Mouse (Mus musculus) c-Kit-positive CD71-positive TER-119-positive erythroid progenitor cells, embryonic 14.5 days (primary cell): ENCODE measurements around the gene Cd244a.
A peak's percentile ranks its signal among the peaks of the same experiment; 100 is the strongest.

ENCODE experiments used
- DNase-seq: peaks from one replicate; pipeline ENCODE4 v3.0.0-alpha.2; 2013; ENCODE audit warnings: low spot score

Cd244a gene

DNA sequence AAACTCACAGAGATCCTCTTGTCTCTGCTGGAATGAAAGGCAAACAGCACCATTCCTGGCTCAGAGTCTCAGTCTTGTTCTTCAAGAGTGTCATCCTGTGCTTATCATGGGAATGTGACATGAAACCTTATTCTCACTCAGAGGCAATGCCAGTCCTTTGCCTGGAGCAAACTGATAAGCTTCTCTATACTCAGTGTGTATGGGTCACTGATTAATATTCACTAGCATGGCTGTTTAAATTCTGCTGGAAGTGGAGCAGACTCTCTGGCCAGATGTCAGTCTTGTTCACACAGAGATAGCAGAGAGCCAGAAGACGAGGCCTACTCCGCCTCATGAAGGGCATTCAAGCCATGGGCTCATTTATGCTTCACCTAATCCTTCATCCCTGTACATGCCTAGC, 25.6 kb downstream of the Cd244a start:
- peak; percentile 51 for DNase-seq

DNA sequence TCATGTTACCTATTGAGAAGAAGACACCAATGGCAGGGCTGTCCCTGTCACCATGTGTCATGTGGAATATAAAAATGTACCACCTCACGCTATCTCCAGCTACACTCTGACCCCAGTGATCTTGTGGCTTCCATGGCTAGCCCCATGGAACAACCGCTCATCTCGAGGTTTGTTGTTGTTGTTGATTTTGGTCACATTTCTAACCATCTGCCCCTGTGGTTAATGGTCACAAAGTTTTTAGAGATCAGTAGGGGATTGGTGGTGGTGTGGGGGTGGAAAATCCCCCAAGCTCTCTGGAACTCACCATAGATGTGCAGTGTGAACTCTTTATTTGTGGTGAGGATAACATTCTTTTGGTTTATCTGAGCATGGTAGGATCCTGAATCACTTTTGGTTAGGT, 45.7 kb downstream of the Cd244a start:
- no peak for DNase-seq

DNA sequence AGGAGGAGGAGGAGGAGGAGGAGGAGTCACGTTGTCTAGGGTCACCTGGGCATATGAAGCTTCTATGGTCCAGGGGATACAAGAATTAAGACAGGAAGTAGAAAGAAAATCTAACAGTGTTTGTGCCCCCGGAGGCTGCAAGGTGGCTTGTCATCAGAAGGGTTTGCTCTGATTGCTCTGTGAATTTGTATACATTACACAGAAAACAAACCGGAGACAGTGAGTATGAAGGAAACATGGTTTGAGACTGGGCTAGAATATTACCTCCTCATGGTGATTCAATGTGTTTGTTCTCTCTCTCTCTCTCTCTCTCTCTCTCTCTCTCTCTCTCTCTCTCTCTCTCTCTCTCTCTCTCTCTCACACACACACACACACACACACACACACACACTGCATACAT, 47.7 kb downstream of the Cd244a start:
- DNase-seq: no peak

DNA sequence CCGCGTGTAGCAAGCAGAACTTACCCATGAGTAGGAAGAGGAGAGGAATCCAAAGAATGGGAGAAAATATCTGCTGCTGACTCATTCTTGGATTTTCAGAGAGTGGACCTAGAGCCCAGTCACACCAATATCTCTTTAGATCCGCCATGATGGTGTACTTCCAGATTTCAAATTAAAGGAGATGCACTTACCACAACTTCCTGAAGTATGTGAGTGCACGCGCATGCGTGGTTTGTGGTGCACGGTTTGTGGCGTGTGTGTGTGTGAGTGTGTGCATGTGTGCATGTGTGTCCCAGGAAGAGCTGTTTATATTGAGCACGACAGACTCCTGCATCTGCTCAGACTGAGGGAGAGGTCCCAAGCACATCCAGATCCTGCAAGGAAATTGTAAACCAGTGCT, 48.2 kb downstream of the Cd244a start, which contains the start of gene Ly9:
Ly9 (minus strand) TSS at position 235 of the 400 bp plus-strand sequence.
- DNase-seq: no peak

DNA sequence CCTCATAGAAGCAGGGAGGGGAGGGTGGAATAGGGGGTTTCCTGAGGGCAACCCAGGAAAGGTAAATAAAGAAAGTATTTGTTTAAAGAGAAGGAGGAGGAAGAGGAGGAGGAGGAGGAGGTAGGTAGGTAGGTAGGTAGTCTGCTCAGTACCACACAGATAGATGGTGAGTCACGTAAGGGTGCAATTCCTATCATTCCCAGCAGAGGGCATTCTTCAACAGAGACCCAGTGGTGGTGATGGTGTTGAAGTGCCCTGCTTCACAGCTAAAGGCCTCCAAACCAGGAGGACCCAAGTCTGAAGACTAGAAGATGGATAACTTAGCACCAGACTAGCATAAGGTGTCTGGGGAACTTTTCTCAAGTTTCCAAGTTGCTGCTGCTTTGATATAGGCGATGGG, 51.0 kb downstream of the Cd244a start:
- peak; percentile 45 for DNase-seq

DNA sequence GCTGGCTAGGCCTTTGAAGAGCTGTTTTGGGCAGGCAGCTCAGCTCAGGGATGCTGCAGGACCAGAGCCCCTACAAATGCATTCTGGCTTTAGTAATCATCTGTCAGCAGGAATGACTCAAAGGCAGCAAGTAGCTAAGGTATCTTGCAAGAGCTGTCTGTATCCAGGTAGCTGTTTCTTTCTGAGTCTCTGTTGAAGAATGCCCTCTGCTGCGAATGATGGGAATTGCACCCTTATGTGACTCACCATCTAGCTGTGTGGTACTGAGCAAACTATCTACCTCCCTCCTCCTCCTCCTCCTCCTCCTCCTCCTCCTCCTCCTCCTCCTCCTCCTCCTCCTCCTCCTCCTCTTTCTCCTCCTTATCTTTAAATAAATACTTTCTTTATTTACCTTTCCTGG, 51.8 kb downstream of the Cd244a start:
- DNase-seq: peak; percentile 33

DNA sequence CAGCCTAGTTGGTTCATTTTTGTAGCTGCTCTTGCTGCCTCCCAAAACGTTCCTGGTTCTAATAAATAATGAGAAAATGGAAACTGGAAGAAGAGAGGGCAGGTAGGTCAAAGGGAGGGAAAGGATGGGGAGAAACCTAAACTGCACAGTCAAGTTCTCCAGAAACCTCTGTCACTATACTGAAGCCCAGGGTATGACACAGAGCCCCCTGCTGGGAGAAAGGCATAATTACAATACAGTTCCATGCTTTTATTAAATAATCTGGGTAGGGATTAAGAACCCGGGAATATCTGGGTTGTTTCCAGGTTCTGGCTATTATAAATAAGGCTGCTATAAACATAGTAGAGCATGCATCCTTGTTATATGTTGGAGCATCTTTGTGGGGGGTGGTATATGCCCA, 55.0 kb downstream of the Cd244a start:
- DNase-seq: peak; percentile 19

DNA sequence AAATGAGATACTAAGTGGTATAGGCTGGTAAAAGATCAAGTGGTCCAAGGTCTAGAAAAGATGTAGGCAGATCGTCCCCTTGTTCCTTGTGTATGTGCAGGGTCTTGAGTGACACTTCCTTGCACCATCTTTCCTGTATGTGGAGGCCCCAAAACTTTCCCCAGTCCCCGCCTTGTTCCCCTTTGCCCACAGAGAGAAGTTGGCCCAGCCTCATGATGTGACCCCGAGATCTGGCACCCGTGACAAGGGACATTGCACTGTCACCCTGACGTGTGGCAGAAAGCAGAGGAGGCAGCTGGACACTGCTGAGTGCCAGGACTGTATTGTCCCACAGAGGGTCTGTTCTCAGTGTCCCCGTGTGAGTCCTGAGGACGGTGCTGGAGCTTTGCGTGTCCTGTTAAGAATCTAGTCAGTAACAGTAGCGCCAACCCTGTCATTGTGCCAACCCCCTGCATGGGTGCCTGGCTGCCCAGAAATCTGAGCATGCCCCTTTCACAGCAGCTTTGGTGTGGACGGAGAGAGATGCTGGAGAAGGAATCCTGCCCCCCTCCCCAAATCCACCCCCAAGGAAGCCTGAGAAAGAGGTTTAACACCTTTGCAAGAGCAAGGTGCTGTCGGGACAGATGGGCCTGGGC, 58.0 kb downstream of the Cd244a start:
- DNase-seq: no peak

DNA sequence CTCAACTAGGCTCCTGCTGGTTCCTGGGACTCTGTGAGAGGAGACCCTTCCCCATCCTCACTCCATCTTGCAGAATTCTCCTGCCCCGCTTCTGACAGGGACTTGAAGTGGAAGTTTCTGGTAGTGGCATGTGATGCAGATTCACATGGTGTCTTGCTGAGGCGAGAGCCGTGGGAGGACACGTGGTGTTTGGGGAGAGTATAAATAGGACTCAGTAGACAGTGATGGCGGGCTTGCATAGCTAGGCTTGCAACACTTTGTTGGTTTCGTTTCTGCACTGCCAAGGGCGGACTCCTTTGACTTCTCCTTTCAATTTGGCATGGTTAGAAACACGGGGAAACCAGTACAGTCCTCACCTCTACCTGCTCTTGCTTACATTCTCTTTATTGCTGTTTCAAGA, 60.0 kb downstream of the Cd244a start:
- no peak for DNase-seq

DNA sequence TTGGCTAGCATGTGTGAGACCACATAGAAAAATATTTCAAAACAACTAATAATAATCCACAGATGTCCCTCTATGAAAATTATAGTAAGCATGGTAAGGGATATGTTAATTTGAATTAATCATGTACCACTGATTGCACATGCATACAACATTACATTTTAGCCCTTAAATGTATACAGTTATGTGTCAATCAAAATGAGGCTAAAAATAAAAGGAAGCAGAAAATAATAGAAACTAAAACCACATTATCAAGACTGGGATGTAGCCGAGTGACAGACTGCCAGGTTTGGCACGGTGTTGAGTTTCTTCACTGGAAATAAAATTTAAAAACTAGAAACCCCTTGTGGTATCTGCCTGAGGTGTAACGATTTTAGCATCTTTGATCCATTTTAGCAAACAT, 60.7 kb downstream of the Cd244a start:
- DNase-seq: no peak

DNA sequence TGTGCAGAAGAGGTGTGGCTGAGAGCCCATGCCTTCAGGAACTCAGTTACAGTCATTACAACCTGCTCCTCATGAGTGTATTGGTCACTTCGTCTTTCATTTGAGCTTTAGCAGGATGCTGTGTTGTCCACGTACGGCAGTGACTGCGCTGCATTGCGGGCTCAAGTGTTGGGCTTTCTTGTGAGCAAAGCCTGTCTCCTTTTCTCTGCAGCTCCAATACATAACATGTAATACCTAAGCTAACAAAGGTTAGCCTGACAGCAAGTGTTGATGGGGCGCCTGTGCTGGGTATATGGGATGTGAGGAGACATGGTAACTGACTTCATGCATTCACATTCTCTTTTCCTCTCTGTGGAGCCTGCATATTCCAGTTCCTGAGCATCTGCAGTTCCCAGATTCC, 61.1 kb downstream of the Cd244a start:
- no peak for DNase-seq

DNA sequence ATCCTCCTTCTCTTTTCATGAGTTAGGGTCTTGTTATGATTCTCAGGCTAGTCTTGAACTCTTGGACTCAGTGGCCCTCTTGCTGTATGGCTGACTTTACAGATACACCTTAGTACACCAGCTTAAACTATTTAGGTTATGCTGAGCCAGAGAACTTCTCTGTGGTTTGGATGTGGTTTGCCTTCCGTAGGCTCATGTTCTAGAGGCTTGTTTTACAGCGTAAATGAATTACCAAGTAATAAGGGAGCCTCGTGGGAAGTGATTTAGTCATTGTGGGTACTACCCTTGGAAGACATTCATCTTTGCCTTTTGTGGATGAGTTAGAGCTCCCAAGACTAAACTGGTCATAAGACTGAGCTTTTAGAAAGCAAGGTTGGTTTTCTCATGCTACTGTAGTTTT, 68.8 kb downstream of the Cd244a start:
- no peak for DNase-seq

DNA sequence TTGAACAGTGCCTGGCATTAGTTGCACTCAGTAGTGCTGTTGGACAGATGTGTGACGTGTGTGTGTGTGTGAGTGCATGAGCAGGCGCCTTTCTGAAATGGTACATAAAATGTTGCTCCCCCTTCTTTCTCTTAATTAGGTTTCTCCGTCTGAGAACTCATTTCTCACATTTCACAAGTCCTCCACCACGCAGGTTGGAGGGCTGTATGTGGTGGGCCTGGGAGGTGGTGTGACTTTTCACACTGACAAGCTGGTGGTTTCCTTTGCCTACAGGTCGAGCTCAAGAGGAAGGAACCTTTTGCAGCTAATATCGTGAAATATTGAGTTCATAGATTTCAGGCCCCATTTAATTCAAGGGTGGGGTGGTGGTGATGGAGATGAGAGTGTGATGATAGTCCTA, 70.2 kb downstream of the Cd244a start:
- no peak for DNase-seq

DNA sequence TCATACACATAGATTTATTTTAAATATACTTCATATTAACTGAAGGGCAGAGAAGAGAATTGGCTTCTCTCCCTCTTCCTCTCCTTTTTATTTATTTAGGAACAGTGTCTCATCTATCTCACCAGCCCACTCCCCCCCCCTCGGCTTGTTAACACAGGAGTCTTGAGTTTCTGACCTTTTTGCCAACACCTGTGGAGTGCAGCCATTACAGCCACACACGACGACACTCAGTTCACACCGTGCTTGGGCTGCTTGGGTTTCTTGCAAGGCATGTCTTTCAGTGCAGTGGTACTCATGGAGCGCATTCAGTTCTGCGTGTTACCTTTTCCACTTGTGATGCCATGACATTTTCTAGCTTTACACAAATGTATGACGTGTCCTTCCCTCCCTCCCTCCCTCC, 71.0 kb downstream of the Cd244a start:
- no peak for DNase-seq

DNA sequence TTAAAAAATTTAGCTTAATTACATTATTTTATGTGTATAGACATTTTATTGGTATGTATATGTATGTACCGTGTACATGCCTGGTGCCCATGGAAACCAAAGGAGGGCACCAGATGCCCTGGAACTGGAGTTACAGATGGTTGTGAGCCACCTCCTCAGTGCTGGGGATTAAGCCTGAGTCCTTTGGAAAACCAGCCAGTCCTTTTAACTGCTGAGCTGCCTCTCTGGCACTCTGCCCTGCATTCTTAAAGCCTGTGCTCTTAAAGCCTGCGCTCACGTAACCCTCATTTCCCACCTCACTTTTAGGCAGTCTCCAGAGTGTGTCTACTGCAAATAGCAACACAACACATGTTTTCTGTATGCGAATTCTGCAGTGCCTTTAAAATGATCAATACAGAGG, 71.9 kb downstream of the Cd244a start:
- no peak for DNase-seq

DNA sequence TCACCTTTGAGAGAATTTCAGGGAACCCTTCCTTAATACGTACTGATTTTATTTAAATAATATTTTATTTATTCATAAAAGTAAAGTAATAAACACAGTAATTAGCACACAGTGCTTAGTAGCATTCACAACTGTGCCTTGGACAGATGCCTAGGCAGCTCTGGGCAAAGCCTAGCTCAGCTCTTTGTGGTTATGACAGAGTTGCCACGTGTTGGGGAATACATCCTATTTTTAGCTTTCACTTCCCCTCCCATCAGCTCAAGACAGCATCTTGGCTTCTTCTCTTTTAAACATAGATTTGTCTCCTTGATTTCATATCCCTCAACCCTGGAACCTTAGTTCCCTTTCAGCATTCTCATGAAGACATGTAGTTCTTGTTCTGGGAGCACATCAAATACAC, 72.5 kb downstream of the Cd244a start:
- DNase-seq: no peak

DNA sequence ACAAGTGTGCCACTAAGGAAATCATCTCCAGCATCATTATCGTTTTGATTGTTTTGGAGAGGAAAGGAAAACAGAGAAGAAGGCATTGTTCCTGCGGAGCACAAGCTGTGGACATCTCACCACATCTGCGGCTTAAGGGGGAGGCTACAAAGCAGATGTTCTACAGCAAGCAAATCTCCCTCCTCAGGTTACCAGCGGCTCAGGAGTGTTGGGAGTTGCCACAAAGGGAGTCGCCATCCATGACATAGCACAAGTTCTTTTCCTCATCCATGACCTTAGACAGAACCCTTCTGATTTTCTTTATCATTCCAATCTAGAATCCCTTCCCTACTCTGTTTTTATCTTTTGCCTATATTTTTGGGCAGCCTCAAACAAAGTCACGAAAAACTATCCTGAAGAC, 76.7 kb downstream of the Cd244a start:
- DNase-seq: no peak

DNA sequence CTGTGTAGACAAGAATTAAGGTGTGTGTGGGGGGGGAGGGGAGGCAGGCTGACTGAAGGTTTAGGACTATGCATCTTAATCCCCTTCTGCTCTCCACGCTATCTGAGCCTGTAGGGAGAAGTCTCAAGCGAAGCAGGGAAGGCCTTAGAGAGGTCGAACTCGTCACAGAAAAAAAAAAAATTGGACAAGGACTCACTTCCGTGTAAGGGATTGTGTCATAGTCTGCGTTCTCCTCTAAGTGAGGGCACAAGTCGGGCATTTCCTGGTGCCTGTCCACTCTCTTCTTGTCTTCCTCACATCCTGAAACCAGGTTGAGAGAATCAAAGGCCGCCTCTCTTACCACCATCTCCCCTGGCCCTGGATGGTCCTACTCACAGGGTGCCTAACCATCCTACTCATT, 78.1 kb downstream of the Cd244a start:
- DNase-seq: no peak

DNA sequence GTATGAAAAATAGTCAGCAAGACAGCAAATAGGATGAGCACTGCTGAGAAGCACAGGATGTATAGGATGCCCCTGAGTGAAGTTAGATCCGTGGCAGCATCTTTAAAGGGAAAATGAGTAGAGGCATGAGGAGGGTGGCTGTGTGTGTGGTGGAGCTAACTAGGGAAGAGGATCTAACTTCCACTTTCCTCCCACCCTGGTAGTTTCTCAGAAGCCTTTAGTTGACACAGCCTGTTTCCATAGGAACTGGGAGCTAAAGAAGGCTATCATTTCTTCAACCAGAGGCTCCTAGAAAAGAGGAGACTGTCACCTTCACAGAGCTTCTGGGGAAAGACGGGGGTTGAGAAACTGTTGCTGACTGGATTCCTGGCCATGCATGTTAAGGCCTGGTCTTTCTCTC, 79.7 kb downstream of the Cd244a start:
- no peak for DNase-seq

DNA sequence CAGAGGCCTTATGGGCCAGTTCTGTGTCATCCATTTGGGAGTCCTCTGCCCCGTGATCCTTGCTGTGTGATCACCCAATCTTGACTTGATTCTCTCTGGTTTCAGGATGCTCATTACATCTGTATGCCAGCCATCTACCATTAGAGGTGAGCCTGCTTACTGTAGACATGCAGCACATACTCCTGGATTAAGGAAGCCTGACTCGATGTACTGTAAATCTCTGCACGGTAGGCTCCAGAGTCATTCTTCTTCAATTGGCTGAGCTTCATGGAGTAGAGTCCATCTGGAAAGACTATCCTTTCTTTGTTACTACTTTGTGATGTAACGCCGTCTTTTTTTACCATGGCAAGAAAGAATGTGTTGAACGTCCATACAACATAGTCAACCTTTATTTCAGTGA, 81.8 kb downstream of the Cd244a start:
- no peak for DNase-seq

DNA sequence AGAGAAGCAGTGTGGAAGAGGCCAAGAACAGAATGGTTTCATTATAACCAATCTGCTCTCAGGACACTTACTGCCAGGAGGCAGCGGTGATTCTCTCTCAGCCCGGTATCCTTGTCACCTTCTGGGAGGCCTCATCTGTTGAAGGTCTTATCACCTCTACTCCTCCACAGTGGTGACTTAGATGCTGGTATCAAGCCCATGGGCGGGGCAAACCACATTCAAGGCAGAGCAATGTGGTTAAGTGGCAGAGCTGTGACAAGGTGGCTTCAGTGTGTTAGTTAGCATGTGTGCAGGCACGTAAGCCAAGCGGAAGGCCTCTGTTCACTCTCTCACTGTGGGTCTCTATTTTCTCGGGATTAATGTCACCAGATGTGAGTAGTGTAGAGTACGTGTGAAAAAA, 84.6 kb downstream of the Cd244a start:
- DNase-seq: peak; percentile 70

DNA sequence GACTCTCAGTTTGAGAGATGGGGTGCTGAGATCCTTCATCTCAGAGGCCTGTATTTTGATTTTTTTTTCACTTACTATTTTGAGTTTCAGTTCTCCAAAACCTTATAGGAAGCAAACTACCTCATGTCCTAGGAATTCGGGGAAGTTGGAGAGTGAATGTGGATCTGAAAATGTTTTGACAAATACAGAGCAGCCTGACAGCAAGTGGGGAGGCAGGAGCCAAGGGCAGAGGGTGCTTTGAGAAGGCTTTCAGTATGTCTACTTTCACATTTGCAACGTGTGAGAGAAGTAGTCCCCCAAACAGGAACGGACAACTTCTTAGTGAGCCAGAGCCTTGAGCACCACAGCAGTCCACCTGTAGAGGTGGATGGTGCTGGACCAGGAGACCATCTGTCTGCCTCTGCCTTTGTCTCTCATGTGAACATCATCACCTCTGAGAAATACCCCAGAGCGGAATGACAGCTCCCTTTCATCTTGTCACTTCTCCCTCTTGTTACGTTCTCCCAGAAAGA, 87.5 kb downstream of the Cd244a start:
- no peak for DNase-seq

DNA sequence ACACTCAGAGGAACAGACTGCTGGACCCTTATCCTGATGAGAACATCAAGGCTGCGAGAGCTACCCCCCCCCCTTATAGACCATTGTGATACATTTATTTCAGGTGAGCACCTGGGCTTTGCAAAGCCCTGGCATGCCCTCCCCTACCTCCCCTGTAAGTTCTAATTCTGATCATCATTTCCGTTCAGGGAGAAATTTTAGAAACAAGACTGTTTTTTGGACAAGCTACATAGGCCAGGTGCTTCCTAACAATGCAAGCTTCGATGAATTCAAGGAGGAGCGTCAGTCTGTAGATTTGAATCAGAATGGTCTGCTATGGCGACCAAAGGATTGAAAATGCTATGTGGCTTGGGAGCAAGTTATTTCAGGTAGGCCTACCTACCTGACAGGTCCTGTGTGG, 88.7 kb downstream of the Cd244a start:
- DNase-seq: no peak

DNA sequence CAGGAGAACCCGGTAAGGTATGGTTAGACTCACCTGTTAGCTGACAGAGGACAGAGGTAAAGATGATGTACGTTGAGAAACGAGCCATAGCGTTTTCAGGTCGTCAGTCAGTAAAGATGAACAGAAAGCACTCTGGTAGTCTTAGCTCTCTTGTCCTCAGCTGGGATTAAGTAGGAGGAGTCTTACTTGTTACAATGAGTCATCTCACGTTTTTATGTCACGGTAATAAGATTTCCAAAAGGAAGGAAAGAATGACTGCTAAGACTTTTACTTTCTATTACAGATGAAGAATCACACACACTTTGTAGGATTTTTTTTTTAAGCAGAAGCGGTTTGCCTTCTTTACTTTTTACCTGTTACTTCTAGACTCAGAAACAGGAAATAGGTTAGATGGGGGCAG, 89.8 kb downstream of the Cd244a start:
- DNase-seq: no peak

DNA sequence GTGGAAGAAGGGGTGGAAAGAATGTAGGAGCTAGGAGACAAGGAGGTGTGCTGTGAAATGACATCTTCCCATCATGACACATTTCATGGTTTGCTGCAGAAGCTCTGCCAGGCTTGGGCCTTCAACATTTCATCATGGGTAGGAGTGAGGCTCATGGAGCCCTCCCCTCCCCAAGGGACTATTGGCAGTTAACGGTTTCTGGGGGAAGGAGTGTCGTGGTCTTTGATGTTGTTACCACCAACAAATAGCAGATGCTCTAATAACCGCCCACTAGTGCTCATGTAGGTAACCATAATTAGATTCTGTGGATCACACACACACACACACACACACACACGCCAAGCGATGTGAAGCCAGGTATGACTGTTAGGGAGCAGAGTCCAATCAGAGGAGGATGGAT, 93.7 kb downstream of the Cd244a start, which contains the start of gene Slamf7:
Slamf7 (minus strand) TSS at position 302 of the 400 bp plus-strand sequence.
- no peak for DNase-seq
